Mouse (Mus musculus) lung, embryonic 16.5 days (tissue): Measurements from ENCODE around the gene Kmo. TPM values are rescaled to one million over a fixed set of nuclear protein-coding genes. Genes with fewer than 3 reads are reported as not detected.

ENCODE experiments used
- ATAC-seq: fragments of 200-750 bp; cut with Nextera tagmentation; 2 replicates; pipeline ENCODE4 v1.8.0; 2017; ENCODE audit warnings: low read depth, mild to moderate bottlenecking, moderate library complexity
- H3K27ac ChIP-seq: fragments of 300-500 bp; sonication (generic); 2 replicates; pipeline ENCODE4 v1.5.1; 2014; ENCODE audit warnings: mild to moderate bottlenecking, control low read depth, low read length
- H3K27me3 ChIP-seq: fragments of 300-500 bp; sonication (generic); 2 replicates; pipeline ENCODE4 v1.6.1; 2014; ENCODE audit warnings: low read depth, low read length, mixed read lengths; ENCODE audit not compliant: control insufficient read depth, insufficient read depth
- H3K36me3 ChIP-seq: fragments of 300-500 bp; sonication (generic); 2 replicates; pipeline ENCODE4 v1.6.1; 2014; ENCODE audit warnings: low read length; ENCODE audit not compliant: control insufficient read depth, insufficient read depth
- H3K4me1 ChIP-seq: fragments of 300-500 bp; sonication (generic); replicated peaks from 2 replicates; pipeline ENCODE4 v1.6.1; 2014; ENCODE audit warnings: low read length, mixed read lengths; ENCODE audit not compliant: control insufficient read depth, insufficient read depth
- H3K4me2 ChIP-seq: fragments of 300-500 bp; sonication (generic); 2 replicates; pipeline ENCODE4 v1.6.1; 2014; ENCODE audit warnings: low read depth, low read length, control low read depth
- H3K4me3 ChIP-seq: fragments of 300-500 bp; sonication (generic); 2 replicates; pipeline ENCODE4 v1.5.1; 2014; ENCODE audit warnings: mild to moderate bottlenecking, low read length, control low read depth
- H3K9ac ChIP-seq: fragments of 300-500 bp; sonication (generic); 2 replicates; pipeline ENCODE4 v1.6.1; 2014; ENCODE audit warnings: low read length, control low read depth
- H3K9me3 ChIP-seq: fragments of 300-500 bp; sonication (generic); 2 replicates; pipeline ENCODE4 v1.6.1; 2016; ENCODE audit warnings: low read length; ENCODE audit not compliant: control insufficient read depth
- WGBS: fragments of 180-500 bp; shearing (Covaris S2); extraction: QIAGEN DNeasy Blood & Tissue Kit; methylation state at CpG from one replicate; pipeline ENCODE4 v1.1.7; 2014; 5-methylcytosine and 5-hydroxymethylcytosine counted together
- polyA plus RNA-seq: library from polyadenylated mRNA; unstranded; fragments of >200 nt; fragmentation: Nextera tagmentation; extraction: Ambion mirVana; gene quantifications from 2 replicates; pipeline ENCODE4 v1.2.1, GENCODE M21; 2015

Kmo gene
- 0.31 and 0.45 TPM in 2 replicates for polyA plus RNA-seq

- Histone ChIP-seq H3K36me3 (peaks cover 24% of the 10 kb centered on the region), H3K4me2 (no peak within 1 kb of the TSS), H3K27ac (no peak within 1 kb of the TSS), H3K4me3 (no peak within 1 kb of the TSS), H3K4me1 (peaks cover 11% of the 10 kb centered on the region), H3K9me3 (no peaks in the 10 kb centered on the region), H3K27me3 (no peaks in the 10 kb centered on the region), H3K9ac (no peak within 1 kb of the TSS)
- 91% methylated on average over 13 of the region's 13 CpGs for WGBS
- no peak for ATAC-seq
Observed at GRCm38 (mm10) chr1:175619814-175620431, at the start of gene Kmo. Kmo (plus strand) TSS chr1:175620381.

- H3K4me3 ChIP-seq, result no peak overlapping the region
- no peak overlapping the region for H3K4me2 ChIP-seq
- H3K27me3 ChIP-seq, result no peaks in the 10 kb centered on the region
- no peak overlapping the region for H3K9ac ChIP-seq
- no peak overlapping the region for H3K27ac ChIP-seq
- H3K4me1 ChIP-seq, result no peaks in the 10 kb centered on the region
- H3K36me3 ChIP-seq, result no peaks in the 10 kb centered on the region
- WGBS, result 74% methylated on average over 2 of the region's 2 CpGs
- no peaks in the 10 kb centered on the region for H3K9me3 ChIP-seq
- no peak for ATAC-seq
Observed at GRCm38 (mm10) chr1:175574129-175574528, 46.1 kb upstream of the Kmo start.

- ATAC-seq, result no peak
- no peak overlapping the region for H3K27ac ChIP-seq
- H3K9me3 ChIP-seq, result no peaks in the 10 kb centered on the region
- no peaks in the 10 kb centered on the region for H3K27me3 ChIP-seq
- no peaks in the 10 kb centered on the region for H3K36me3 ChIP-seq
- H3K4me2 ChIP-seq, result no peak overlapping the region
- H3K4me1 ChIP-seq, result no peaks in the 10 kb centered on the region
- H3K9ac ChIP-seq, result no peak overlapping the region
- no peak overlapping the region for H3K4me3 ChIP-seq
- WGBS, result 63% methylated on average over 2 of the region's 2 CpGs
Observed at GRCm38 (mm10) chr1:175578425-175579096, 41.6 kb upstream of the Kmo start.

GRCm38 (mm10) chr1:175579598-175580235 is 40.5 kb upstream of the Kmo start:
- Histone ChIP-seq H3K9me3 (no peaks in the 10 kb centered on the region), H3K4me2 (no peak overlapping the region), H3K9ac (no peak overlapping the region), H3K27ac (no peak overlapping the region), H3K4me1 (no peaks in the 10 kb centered on the region), H3K36me3 (no peaks in the 10 kb centered on the region), H3K4me3 (no peak overlapping the region), H3K27me3 (no peaks in the 10 kb centered on the region)
- 70% methylated on average over 9 of the region's 9 CpGs for WGBS
- no peak for ATAC-seq

DNA sequence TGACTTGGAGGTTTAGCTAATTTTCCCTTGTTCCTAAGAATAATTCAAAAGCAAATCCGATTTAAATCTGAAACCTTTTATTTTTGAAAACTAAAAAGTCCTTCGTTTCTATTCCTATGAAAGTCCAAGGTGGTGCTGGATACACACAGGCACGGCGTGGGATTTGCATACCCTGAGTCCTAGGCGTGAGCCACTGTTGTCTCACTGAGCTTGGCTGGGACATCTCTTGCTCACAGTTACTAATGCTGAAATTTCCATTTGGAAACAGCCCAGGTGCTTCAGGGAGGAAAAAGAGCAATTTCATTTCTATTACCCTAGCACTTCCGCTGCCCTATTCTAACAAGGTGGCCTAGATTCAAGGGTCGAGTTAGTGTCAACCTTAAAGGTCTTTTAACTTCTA is 39.8 kb upstream of the Kmo start:
- no peak overlapping the region for H3K9ac ChIP-seq
- ATAC-seq, result no peak

GRCm38 (mm10) chr1:175582799-175583198 is 37.4 kb upstream of the Kmo start:
- no peak for ATAC-seq

More for the DNA sequence above, 39.8 kb upstream of the Kmo start:
- no peak overlapping the region for H3K27ac ChIP-seq
- H3K36me3 ChIP-seq, result no peaks in the 10 kb centered on the region
- H3K27me3 ChIP-seq, result no peaks in the 10 kb centered on the region
- 83% methylated on average over 7 of the region's 7 CpGs for WGBS
- no peak overlapping the region for H3K4me3 ChIP-seq
- no peaks in the 10 kb centered on the region for H3K4me1 ChIP-seq
- no peak overlapping the region for H3K4me2 ChIP-seq
- H3K9me3 ChIP-seq, result no peaks in the 10 kb centered on the region

GRCm38 (mm10) chr1:175585267-175585666 is 34.9 kb upstream of the Kmo start:
- H3K9me3 ChIP-seq, result no peaks in the 10 kb centered on the region
- H3K27me3 ChIP-seq, result no peaks in the 10 kb centered on the region
- no peak overlapping the region for H3K27ac ChIP-seq
- no peak overlapping the region for H3K9ac ChIP-seq
- WGBS, result 70% methylated on average over 2 of the region's 2 CpGs
- no peaks in the 10 kb centered on the region for H3K36me3 ChIP-seq
- no peak overlapping the region for H3K4me3 ChIP-seq
- H3K4me1 ChIP-seq, result no peaks in the 10 kb centered on the region
- H3K4me2 ChIP-seq, result no peak overlapping the region
- no peak for ATAC-seq

More at GRCm38 (mm10) chr1:175582799-175583198, 37.4 kb upstream of the Kmo start:
- Histone ChIP-seq H3K27ac (no peak overlapping the region), H3K4me3 (no peak overlapping the region), H3K4me2 (no peak overlapping the region), H3K27me3 (no peaks in the 10 kb centered on the region), H3K36me3 (no peaks in the 10 kb centered on the region), H3K9me3 (no peaks in the 10 kb centered on the region), H3K4me1 (no peaks in the 10 kb centered on the region), H3K9ac (no peak overlapping the region)
- WGBS, result 76% methylated on average over 4 of the region's 4 CpGs

DNA sequence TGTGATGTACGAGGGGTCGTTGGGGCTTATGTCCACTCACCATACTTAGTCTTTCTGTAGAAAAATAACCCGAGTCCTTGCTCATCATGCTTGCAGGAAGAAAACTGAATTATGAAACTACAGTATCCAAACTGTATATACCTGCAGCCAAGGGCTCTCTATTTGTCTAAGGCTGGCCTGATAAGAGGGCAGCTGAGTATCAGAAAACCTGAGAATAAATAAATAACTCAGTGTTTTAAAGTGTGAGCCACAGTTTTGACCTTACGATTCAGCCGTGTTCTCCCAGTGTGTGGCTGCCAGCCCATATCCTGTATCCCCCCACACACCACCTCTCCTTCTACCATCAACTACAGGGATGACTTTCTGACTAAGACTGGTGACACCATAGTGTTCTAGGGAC is 33.5 kb upstream of the Kmo start:
- no peaks in the 10 kb centered on the region for H3K27me3 ChIP-seq
- no peak overlapping the region for H3K4me2 ChIP-seq
- no peaks in the 10 kb centered on the region for H3K36me3 ChIP-seq
- no peak overlapping the region for H3K4me3 ChIP-seq
- no peak for ATAC-seq
- no peaks in the 10 kb centered on the region for H3K4me1 ChIP-seq
- no peak overlapping the region for H3K27ac ChIP-seq
- 52% methylated on average over 5 of the region's 5 CpGs for WGBS
- no peak overlapping the region for H3K9ac ChIP-seq
- no peaks in the 10 kb centered on the region for H3K9me3 ChIP-seq

DNA sequence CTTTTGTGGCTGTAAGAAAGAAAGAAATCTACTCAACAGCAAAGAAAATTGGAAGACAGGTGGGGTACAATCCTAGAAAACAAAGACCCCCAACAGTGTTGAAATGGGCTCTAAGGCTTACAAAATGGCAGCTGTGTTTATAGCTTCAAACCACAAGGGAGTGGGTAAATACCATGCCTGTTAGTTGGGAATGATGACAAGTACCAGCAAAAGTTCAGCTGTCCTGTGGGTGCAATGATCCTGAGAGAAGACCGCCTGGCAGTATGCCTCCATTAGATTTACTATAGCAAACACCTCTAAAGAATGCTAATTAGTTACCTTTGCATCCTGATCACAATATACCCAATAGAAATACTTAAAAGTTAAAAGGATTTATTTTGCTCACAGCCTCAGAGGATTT is 27.3 kb upstream of the Kmo start:
- Histone ChIP-seq H3K9me3 (no peaks in the 10 kb centered on the region), H3K27me3 (no peaks in the 10 kb centered on the region), H3K9ac (no peak overlapping the region), H3K27ac (no peak overlapping the region), H3K4me2 (no peak overlapping the region), H3K4me1 (no peaks in the 10 kb centered on the region), H3K36me3 (no peaks in the 10 kb centered on the region), H3K4me3 (no peak overlapping the region)
- no peak for ATAC-seq
- 87% methylated on average over 1 of the region's 1 CpGs for WGBS
